Mouse (Mus musculus): Measurements from ENCODE around the gene Plin5. TPM values are rescaled to one million over a fixed set of nuclear protein-coding genes. Genes with fewer than 3 reads are reported as not detected.

Plin5 gene
- total RNA-seq (2021): under 1 TPM; 0.38 to 0.68 TPM
- long read RNA-seq, experiment 1: 0 reads
- long read RNA-seq, experiment 2, partial matches to known transcripts: 1 of 2 reads
- long read RNA-seq, experiment 2, other reads (novel, unspliced or antisense): 0 of 2 reads

GRCm38 (mm10) chr17:56117251-56117710, at the start of gene Plin5:
Gene Plin5, minus strand, starts transcription at chr17:56117596.
- Histone ChIP-seq H3K27ac (no peak within 1 kb of the TSS), H3K4me3 (peak within 1 kb of the TSS; percentile 29; the same call in 1 of the 2 replicates)
- no peak for TF ChIP-seq CTCF (IDR thresholded peaks at IDR 0.05)
- intact Hi-C loops (cut with DNase I): no loop called here
- DNase-seq (ENCODE audit: extremely low spot score in 1 of 2, low spot score in 2 of 2): peak; percentile 56 to 63

- no peak for TF ChIP-seq CTCF (IDR thresholded peaks at IDR 0.05)
- no peak for DNase-seq (ENCODE audit: extremely low spot score in 1 of 2, low spot score in 2 of 2)
- intact Hi-C loops (cut with DNase I): no loop called here
- no peak overlapping the region for H3K4me3 ChIP-seq
- H3K27ac ChIP-seq: no peak overlapping the region
Measured at GRCm38 (mm10) chr17:56165671-56166070, 48.3 kb upstream of the Plin5 start.

GRCm38 (mm10) chr17:56164510-56164909, 47.1 kb upstream of the Plin5 start:
- no peak for DNase-seq (ENCODE audit: extremely low spot score in 1 of 2, low spot score in 2 of 2)
- H3K4me3 ChIP-seq: no peak overlapping the region
- no peak overlapping the region for H3K27ac ChIP-seq
- intact Hi-C loops (cut with DNase I): no loop called here
- TF ChIP-seq CTCF (IDR thresholded peaks at IDR 0.05): no peak

- DNase-seq (ENCODE audit: extremely low spot score in 1 of 2, low spot score in 2 of 2): no peak
- H3K4me3 ChIP-seq: no peak overlapping the region
- intact Hi-C loops (cut with DNase I): no loop called here
- no peak for TF ChIP-seq CTCF (IDR thresholded peaks at IDR 0.05)
- H3K27ac ChIP-seq: no peak overlapping the region
Measured at GRCm38 (mm10) chr17:56163523-56164102, 46.2 kb upstream of the Plin5 start.

GRCm38 (mm10) chr17:56162231-56162774, 44.9 kb upstream of the Plin5 start, which contains the start of gene Tnfaip8l1:
Gene Tnfaip8l1, plus strand, starts transcription at chr17:56162477.
- intact Hi-C loops (cut with DNase I): no loop called here
- DNase-seq (ENCODE audit: extremely low spot score in 1 of 2, low spot score in 2 of 2): peak; percentile 93 to 98
- Histone ChIP-seq H3K27ac (peak within 1 kb of the TSS; percentile 64), H3K4me3 (peak within 1 kb of the TSS; percentile 60)
- TF ChIP-seq CTCF (IDR thresholded peaks at IDR 0.05): no peak

- TF ChIP-seq CTCF (IDR thresholded peaks at IDR 0.05): peak; percentile 92
- no peak overlapping the region for H3K27ac ChIP-seq
- intact Hi-C loops (cut with DNase I): loop anchor here (1.0 kb wide), 1 partner anchor 26 kb away; no protein-coding TSS in a partner anchor
- DNase-seq (ENCODE audit: extremely low spot score in 1 of 2, low spot score in 2 of 2): peak; percentile 57 to 66
- no peak overlapping the region for H3K4me3 ChIP-seq
Measured at GRCm38 (mm10) chr17:56159729-56160128, 42.3 kb upstream of the Plin5 start.

GRCm38 (mm10) chr17:56153643-56154042, 36.2 kb upstream of the Plin5 start:
- Histone ChIP-seq H3K27ac (no peak overlapping the region), H3K4me3 (no peak overlapping the region)
- no peak for TF ChIP-seq CTCF (IDR thresholded peaks at IDR 0.05)
- intact Hi-C loops (cut with DNase I): no loop called here
- DNase-seq (ENCODE audit: extremely low spot score in 1 of 2, low spot score in 2 of 2): no peak

GRCm38 (mm10) chr17:56149897-56150296, 32.5 kb upstream of the Plin5 start:
- intact Hi-C loops (cut with DNase I): no loop called here
- no peak overlapping the region for H3K4me3 ChIP-seq
- DNase-seq (ENCODE audit: extremely low spot score in 1 of 2, low spot score in 2 of 2): no peak
- H3K27ac ChIP-seq: no peak overlapping the region
- no peak for TF ChIP-seq CTCF (IDR thresholded peaks at IDR 0.05)

GRCm38 (mm10) chr17:56148790-56149618, 31.6 kb upstream of the Plin5 start:
- TF ChIP-seq CTCF (IDR thresholded peaks at IDR 0.05): no peak
- Histone ChIP-seq H3K27ac (no peak overlapping the region; the same call in 1 of the 2 replicates), H3K4me3 (peak overlapping the region; percentile 45)
- DNase-seq (ENCODE audit: extremely low spot score in 1 of 2, low spot score in 2 of 2): no peak
- intact Hi-C loops (cut with DNase I): no loop called here

- no peak for DNase-seq (ENCODE audit: extremely low spot score in 1 of 2, low spot score in 2 of 2)
- Histone ChIP-seq H3K27ac (no peak overlapping the region), H3K4me3 (no peak overlapping the region)
- intact Hi-C loops (cut with DNase I): no loop called here
- TF ChIP-seq CTCF (IDR thresholded peaks at IDR 0.05): no peak
Measured at GRCm38 (mm10) chr17:56148280-56148679, 30.9 kb upstream of the Plin5 start.

GRCm38 (mm10) chr17:56147420-56147819, 30.0 kb upstream of the Plin5 start:
- no peak for TF ChIP-seq CTCF (IDR thresholded peaks at IDR 0.05)
- intact Hi-C loops (cut with DNase I): no loop called here
- no peak overlapping the region for H3K27ac ChIP-seq
- H3K4me3 ChIP-seq: no peak overlapping the region
- DNase-seq (ENCODE audit: extremely low spot score in 1 of 2, low spot score in 2 of 2): no peak

- no peak for DNase-seq (ENCODE audit: extremely low spot score in 1 of 2, low spot score in 2 of 2)
- intact Hi-C loops (cut with DNase I): no loop called here
- no peak for TF ChIP-seq CTCF (IDR thresholded peaks at IDR 0.05)
- H3K27ac ChIP-seq: no peak overlapping the region
- no peak overlapping the region for H3K4me3 ChIP-seq
Measured at GRCm38 (mm10) chr17:56146131-56146530, 28.7 kb upstream of the Plin5 start.
